Mouse (Mus musculus): Measurements from ENCODE around the gene Fer. TPM values are rescaled to one million over a fixed set of nuclear protein-coding genes. Genes with fewer than 3 reads are reported as not detected.

The Fer gene
- total and polyA plus RNA-seq, 2 experiments from 2014 or later: 22.6 to 22.7 TPM

DNA sequence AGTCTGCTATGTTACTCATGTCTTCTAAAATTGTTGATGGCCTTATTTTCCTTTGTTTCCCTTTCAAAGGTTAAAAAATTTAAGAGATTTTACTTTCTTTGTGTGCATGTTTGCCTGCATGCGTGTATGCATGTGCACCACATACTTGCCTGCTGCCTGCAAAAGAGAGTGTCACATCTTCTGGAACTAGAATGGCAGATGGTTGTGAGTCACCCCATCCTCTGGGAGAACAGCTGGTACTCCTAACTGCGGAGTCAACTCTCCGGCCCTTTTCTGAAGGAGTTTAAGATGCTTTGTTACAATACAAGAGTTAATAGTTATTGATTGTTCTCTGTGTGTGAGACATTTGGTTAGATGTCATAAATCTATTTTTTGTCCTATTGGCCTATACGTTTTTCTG is 16.0 kb downstream of the Fer start:
- 76% methylated on average over 4 of the region's 4 CpGs for WGBS
- DNase-seq (ENCODE audit: low spot score) (peak; percentile 8), ATAC-seq (ENCODE audit: low FRiP score) (no peak)
- Histone ChIP-seq H3K9ac (replicated peaks; ENCODE audit: low read length, poor library complexity, severe bottlenecking) (no peak overlapping the region), H3K4me3 (ENCODE audit: low read depth, low read length) (no peak overlapping the region), H3K36me3 (ENCODE audit: insufficient read depth, low read length) (no peaks in the 10 kb centered on the region), H3K4me1 (ENCODE audit: insufficient read depth, low read length) (no peaks in the 10 kb centered on the region), H3K27me3 (ENCODE audit: insufficient read depth, low read length) (no peaks in the 10 kb centered on the region), H3K9me3 (ENCODE audit: low read length) (no peaks in the 10 kb centered on the region), H3K27ac (ENCODE audit: low read depth, low read length) (no peak overlapping the region), H3K4me2 (ENCODE audit: low read depth, low read length, poor library complexity, severe bottlenecking) (no peak overlapping the region)
- TF ChIP-seq CTCF (IDR thresholded peaks at IDR 0.05): no peak

DNA sequence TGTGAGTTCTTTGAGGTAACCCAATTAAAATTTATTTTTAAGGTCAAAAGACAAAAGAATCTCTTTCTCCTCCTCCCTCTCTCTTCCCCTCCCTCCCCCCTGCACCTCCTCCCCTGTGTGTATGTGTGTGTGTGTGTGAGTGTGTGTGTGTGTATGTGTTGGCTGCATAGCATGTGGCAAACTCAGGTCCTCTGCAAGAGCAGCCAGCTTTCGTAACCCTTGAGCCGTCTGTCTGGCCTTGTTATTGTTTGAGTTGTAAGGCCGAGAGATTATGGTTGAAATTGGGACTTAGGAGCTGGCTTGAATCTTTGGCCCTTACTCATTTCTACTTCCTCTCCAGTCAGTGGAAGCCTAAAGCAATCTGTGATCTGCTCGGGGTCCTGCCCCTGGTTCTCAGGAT is 17.1 kb downstream of the Fer start:
- TF ChIP-seq CTCF (IDR thresholded peaks at IDR 0.05): no peak
- ATAC-seq (ENCODE audit: low FRiP score) (no peak), DNase-seq (ENCODE audit: low spot score) (no peak)
- Histone ChIP-seq H3K9me3 (ENCODE audit: low read length) (no peaks in the 10 kb centered on the region), H3K4me2 (ENCODE audit: low read depth, low read length, poor library complexity, severe bottlenecking) (no peak overlapping the region), H3K4me1 (ENCODE audit: insufficient read depth, low read length) (no peaks in the 10 kb centered on the region), H3K27ac (ENCODE audit: low read depth, low read length) (no peak overlapping the region), H3K9ac (replicated peaks; ENCODE audit: low read length, poor library complexity, severe bottlenecking) (no peak overlapping the region), H3K27me3 (ENCODE audit: insufficient read depth, low read length) (no peaks in the 10 kb centered on the region), H3K4me3 (ENCODE audit: low read depth, low read length) (no peak overlapping the region), H3K36me3 (ENCODE audit: insufficient read depth, low read length) (no peaks in the 10 kb centered on the region)
- 87% methylated on average over 4 of the region's 4 CpGs for WGBS

DNA sequence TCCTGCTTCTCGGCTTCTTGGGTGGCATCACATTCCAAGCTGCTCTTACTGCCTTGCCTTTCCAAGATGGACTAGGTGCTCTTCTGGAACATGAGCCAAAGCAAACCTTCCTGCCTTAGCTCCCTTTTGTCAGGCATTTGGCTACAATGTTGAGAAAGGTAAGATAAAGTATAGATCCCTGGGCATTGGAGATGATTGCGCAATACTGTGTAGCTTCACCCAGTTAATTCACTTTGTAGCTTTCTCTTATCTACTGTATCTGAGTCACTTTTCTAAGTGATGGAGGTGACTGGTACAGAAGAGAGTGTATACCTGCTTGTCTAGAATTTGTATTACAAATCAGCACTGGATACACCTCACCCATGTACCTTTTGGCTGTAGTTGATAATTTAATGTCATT is 24.1 kb downstream of the Fer start:
- no peak overlapping the region for H3K4me2 ChIP-seq (ENCODE audit: low read depth, low read length, poor library complexity, severe bottlenecking)
- H3K9me3 ChIP-seq (ENCODE audit: low read length): no peaks in the 10 kb centered on the region
- ATAC-seq (ENCODE audit: low FRiP score): no peak
- H3K36me3 ChIP-seq (ENCODE audit: insufficient read depth, low read length): no peaks in the 10 kb centered on the region
- no peak for DNase-seq (ENCODE audit: low spot score)
- WGBS: 100% methylated on average over 2 of the region's 2 CpGs
- no peaks in the 10 kb centered on the region for H3K4me1 ChIP-seq (ENCODE audit: insufficient read depth, low read length)
- TF ChIP-seq CTCF (IDR thresholded peaks at IDR 0.05): no peak
- no peaks in the 10 kb centered on the region for H3K27me3 ChIP-seq (ENCODE audit: insufficient read depth, low read length)
- no peak overlapping the region for H3K4me3 ChIP-seq (ENCODE audit: low read depth, low read length)
- H3K9ac ChIP-seq (replicated peaks; ENCODE audit: low read length, poor library complexity, severe bottlenecking): no peak overlapping the region
- H3K27ac ChIP-seq (ENCODE audit: low read depth, low read length): no peak overlapping the region

DNA sequence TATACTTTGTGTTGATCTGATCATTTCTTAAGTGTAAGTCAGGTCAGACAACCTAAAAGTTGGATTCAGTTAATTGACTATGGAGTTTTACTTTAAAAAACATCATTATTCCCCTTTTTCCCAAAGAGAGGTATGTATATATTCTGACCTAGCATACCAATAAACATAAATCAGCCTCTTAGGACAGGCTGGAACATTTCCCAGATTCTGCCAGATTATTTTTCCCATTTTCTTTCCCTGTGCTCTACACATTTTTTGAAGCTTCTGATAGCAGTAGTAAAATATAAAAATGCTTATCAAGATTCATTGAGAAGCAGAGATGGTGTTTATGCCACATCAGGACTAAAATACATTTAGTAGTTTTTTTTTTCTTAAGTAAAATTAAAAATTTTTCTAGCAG is 27.7 kb downstream of the Fer start:
- H3K4me1 ChIP-seq (ENCODE audit: insufficient read depth, low read length): no peaks in the 10 kb centered on the region
- H3K4me2 ChIP-seq (ENCODE audit: low read depth, low read length, poor library complexity, severe bottlenecking): no peak overlapping the region
- TF ChIP-seq CTCF (IDR thresholded peaks at IDR 0.05): no peak
- DNase-seq (ENCODE audit: low spot score): no peak
- H3K27ac ChIP-seq (ENCODE audit: low read depth, low read length): no peak overlapping the region
- ATAC-seq (ENCODE audit: low FRiP score): no peak
- H3K4me3 ChIP-seq (ENCODE audit: low read depth, low read length): no peak overlapping the region
- no peaks in the 10 kb centered on the region for H3K27me3 ChIP-seq (ENCODE audit: insufficient read depth, low read length)
- no peaks in the 10 kb centered on the region for H3K36me3 ChIP-seq (ENCODE audit: insufficient read depth, low read length)
- H3K9ac ChIP-seq (replicated peaks; ENCODE audit: low read length, poor library complexity, severe bottlenecking): no peak overlapping the region
- no peaks in the 10 kb centered on the region for H3K9me3 ChIP-seq (ENCODE audit: low read length)

DNA sequence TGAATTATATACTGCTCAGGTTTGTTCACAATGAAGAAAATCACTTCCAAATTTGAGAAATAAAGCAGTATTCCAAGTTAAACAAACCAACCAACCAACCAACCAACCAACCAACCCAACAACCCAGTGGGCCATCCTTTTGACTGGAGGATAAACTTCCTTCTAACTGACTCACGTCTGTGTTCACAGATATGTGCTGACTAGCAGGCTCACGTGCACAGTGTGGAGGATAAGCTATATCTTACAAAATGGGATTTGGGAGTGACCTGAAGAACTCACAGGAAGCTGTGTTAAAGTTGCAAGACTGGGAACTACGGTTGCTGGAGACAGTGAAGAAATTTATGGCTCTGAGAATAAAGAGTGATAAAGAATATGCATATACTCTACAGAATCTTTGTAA is 33.0 kb downstream of the Fer start:
- H3K4me2 ChIP-seq (ENCODE audit: low read depth, low read length, poor library complexity, severe bottlenecking): no peak overlapping the region
- TF ChIP-seq CTCF (IDR thresholded peaks at IDR 0.05): no peak
- H3K36me3 ChIP-seq (ENCODE audit: insufficient read depth, low read length): no peaks in the 10 kb centered on the region
- no peak for ATAC-seq (ENCODE audit: low FRiP score)
- WGBS: 83% methylated on average over 3 of the region's 3 CpGs
- H3K27me3 ChIP-seq (ENCODE audit: insufficient read depth, low read length): no peaks in the 10 kb centered on the region
- no peak overlapping the region for H3K4me3 ChIP-seq (ENCODE audit: low read depth, low read length)
- H3K9ac ChIP-seq (replicated peaks; ENCODE audit: low read length, poor library complexity, severe bottlenecking): no peak overlapping the region
- no peak for DNase-seq (ENCODE audit: low spot score)
- H3K9me3 ChIP-seq (ENCODE audit: low read length): no peaks in the 10 kb centered on the region
- no peaks in the 10 kb centered on the region for H3K4me1 ChIP-seq (ENCODE audit: insufficient read depth, low read length)
- H3K27ac ChIP-seq (ENCODE audit: low read depth, low read length): no peak overlapping the region

DNA sequence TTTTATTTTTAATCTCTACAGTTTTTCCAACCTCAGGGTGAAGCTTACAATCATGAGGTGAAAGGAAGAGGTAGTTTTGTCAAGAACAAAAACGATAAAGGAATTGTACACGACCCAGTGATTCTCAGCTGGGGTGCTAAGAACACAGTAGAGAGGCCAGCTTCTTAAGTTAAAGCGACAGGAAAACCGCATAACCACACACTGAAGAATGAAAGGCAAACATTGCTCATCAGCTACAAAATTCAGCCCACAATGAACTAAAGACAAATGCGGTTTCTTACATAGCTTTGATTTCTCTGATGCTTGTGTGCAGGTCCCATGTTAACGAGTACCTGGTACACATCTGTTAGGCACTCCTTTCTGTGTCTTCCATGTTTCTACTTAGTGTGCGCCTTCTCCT is 34.2 kb downstream of the Fer start:
- Histone ChIP-seq H3K4me2 (ENCODE audit: low read depth, low read length, poor library complexity, severe bottlenecking) (no peak overlapping the region), H3K27me3 (ENCODE audit: insufficient read depth, low read length) (no peaks in the 10 kb centered on the region), H3K4me1 (ENCODE audit: insufficient read depth, low read length) (no peaks in the 10 kb centered on the region), H3K9ac (replicated peaks; ENCODE audit: low read length, poor library complexity, severe bottlenecking) (no peak overlapping the region), H3K4me3 (ENCODE audit: low read depth, low read length) (no peak overlapping the region), H3K36me3 (ENCODE audit: insufficient read depth, low read length) (no peaks in the 10 kb centered on the region), H3K9me3 (ENCODE audit: low read length) (no peaks in the 10 kb centered on the region), H3K27ac (ENCODE audit: low read depth, low read length) (no peak overlapping the region)
- ATAC-seq (ENCODE audit: low FRiP score) (no peak), DNase-seq (ENCODE audit: low spot score) (no peak)
- 70% methylated on average over 7 of the region's 7 CpGs for WGBS
- no peak for TF ChIP-seq CTCF (IDR thresholded peaks at IDR 0.05)

DNA sequence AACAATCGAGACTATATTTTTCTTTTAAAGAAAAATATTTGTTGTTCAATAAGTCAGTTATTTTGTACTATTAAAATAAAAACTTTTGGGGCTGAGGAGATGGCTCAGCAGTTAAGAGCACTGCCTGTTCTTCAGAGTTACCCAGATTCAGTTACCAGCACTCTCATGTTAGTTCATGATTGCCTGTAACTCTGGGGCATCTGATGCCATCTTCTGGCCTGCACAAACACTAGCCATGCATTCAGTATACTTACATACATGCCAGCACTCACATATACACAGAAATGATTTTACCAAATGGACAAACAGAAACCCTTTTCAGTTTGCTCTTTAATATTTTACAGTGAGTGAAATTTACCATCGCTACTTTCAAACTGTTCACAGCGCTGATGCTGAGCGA is 46.4 kb downstream of the Fer start:
- ATAC-seq (ENCODE audit: low FRiP score) (no peak), DNase-seq (ENCODE audit: low spot score) (no peak)
- WGBS: 94% methylated on average over 4 of the region's 4 CpGs
- Histone ChIP-seq H3K27me3 (ENCODE audit: insufficient read depth, low read length) (no peaks in the 10 kb centered on the region), H3K36me3 (ENCODE audit: insufficient read depth, low read length) (no peaks in the 10 kb centered on the region), H3K27ac (ENCODE audit: low read depth, low read length) (no peak overlapping the region), H3K4me3 (ENCODE audit: low read depth, low read length) (no peak overlapping the region), H3K9ac (replicated peaks; ENCODE audit: low read length, poor library complexity, severe bottlenecking) (no peak overlapping the region), H3K4me2 (ENCODE audit: low read depth, low read length, poor library complexity, severe bottlenecking) (no peak overlapping the region), H3K4me1 (ENCODE audit: insufficient read depth, low read length) (no peaks in the 10 kb centered on the region), H3K9me3 (ENCODE audit: low read length) (no peaks in the 10 kb centered on the region)
- no peak for TF ChIP-seq CTCF (IDR thresholded peaks at IDR 0.05)
